Mouse (Mus musculus) stomach, embryonic 16.5 days (tissue): ENCODE measurements at regions not wholly inside any gene's neighbourhood (a gene's known extent, or its start where the extent isn't known, plus 50 kb on each side); places are given as distances from the start of the nearest gene placed in this dataset.

Experiments used
- ATAC-seq: fragments of 200-750 bp; cut with Nextera tagmentation; 2 replicates; pipeline ENCODE4 v1.8.0; 2017; ENCODE audit warnings: moderate number of reproducible peaks, moderate TSS enrichment; ENCODE audit not compliant: insufficient read depth, low FRiP score
- H3K27ac ChIP-seq: fragments of 300-500 bp; sonication (generic); 2 replicates; pipeline ENCODE4 v1.5.1; 2014; ENCODE audit warnings: low read length
- H3K27me3 ChIP-seq: fragments of 300-500 bp; sonication (generic); 2 replicates; pipeline ENCODE4 v1.6.1; 2014; ENCODE audit warnings: low read length, control low read depth, mixed read lengths; ENCODE audit not compliant: control insufficient read depth, insufficient read depth
- H3K36me3 ChIP-seq: fragments of 300-500 bp; sonication (generic); 2 replicates; pipeline ENCODE4 v1.6.1; 2014; ENCODE audit warnings: low read length; ENCODE audit not compliant: control insufficient read depth, insufficient read depth
- H3K4me1 ChIP-seq: fragments of 300-500 bp; sonication (generic); 2 replicates; pipeline ENCODE4 v1.6.1; 2014; ENCODE audit warnings: low read length, control low read depth, mixed read lengths; ENCODE audit not compliant: control insufficient read depth, insufficient read depth
- H3K4me2 ChIP-seq: fragments of 300-500 bp; sonication (generic); 2 replicates; pipeline ENCODE4 v1.6.1; 2014; ENCODE audit warnings: low read depth, low read length, mixed read lengths
- H3K4me3 ChIP-seq: fragments of 300-500 bp; sonication (generic); replicated peaks from 2 replicates; pipeline ENCODE4 v1.5.1; 2014; ENCODE audit warnings: mild to moderate bottlenecking, low read length
- H3K9ac ChIP-seq: fragments of 300-500 bp; sonication (generic); 2 replicates; pipeline ENCODE4 v1.6.1; 2014; ENCODE audit warnings: low read length
- H3K9me3 ChIP-seq: fragments of 300-500 bp; sonication (generic); replicated peaks from 2 replicates; pipeline ENCODE4 v1.6.1; 2016; ENCODE audit warnings: low read length, control low read depth; ENCODE audit not compliant: control insufficient read depth
- WGBS: fragments of 180-500 bp; shearing (Covaris S2); extraction: QIAGEN DNeasy Blood & Tissue Kit; methylation state at CpG from one replicate; pipeline ENCODE4 v1.1.7; 2014; 5-methylcytosine and 5-hydroxymethylcytosine counted together

- no peak overlapping the region for H3K4me2 ChIP-seq
- H3K27ac ChIP-seq = no peak overlapping the region
- H3K36me3 ChIP-seq = no peaks in the 10 kb centered on the region
- no peak for ATAC-seq
- WGBS = 85% methylated on average over 1 of the region's 1 CpGs
- no peaks in the 10 kb centered on the region for H3K27me3 ChIP-seq
- no peaks in the 10 kb centered on the region for H3K4me1 ChIP-seq
- H3K9me3 ChIP-seq = no peaks in the 10 kb centered on the region
- H3K4me3 ChIP-seq = no peak overlapping the region
- H3K9ac ChIP-seq = no peak overlapping the region
Measured at GRCm38 (mm10) chr4:71356714-71357113, 401.1 kb downstream of the Gm11232 start.

- Histone ChIP-seq H3K9ac (no peak overlapping the region), H3K36me3 (no peaks in the 10 kb centered on the region), H3K27me3 (no peaks in the 10 kb centered on the region), H3K4me3 (no peak overlapping the region), H3K9me3 (no peaks in the 10 kb centered on the region), H3K4me2 (no peak overlapping the region), H3K27ac (no peak overlapping the region), H3K4me1 (no peaks in the 10 kb centered on the region)
- WGBS = 70% methylated on average over 1 of the region's 1 CpGs
- ATAC-seq = peak; percentile 33; the same call in 1 of the 2 replicates
Measured at GRCm38 (mm10) chr4:71356310-71356709, 401.5 kb downstream of the Gm11232 start.

GRCm38 (mm10) chr4:71351880-71352279, 405.9 kb downstream of the Gm11232 start:
- H3K27me3 ChIP-seq = no peaks in the 10 kb centered on the region
- no peaks in the 10 kb centered on the region for H3K36me3 ChIP-seq
- H3K4me2 ChIP-seq = no peak overlapping the region
- peak; percentile 44; the same call in 1 of the 2 replicates for ATAC-seq
- 43% methylated on average over 2 of the region's 2 CpGs for WGBS
- no peak overlapping the region for H3K27ac ChIP-seq
- no peaks in the 10 kb centered on the region for H3K4me1 ChIP-seq
- no peak overlapping the region for H3K9ac ChIP-seq
- no peak overlapping the region for H3K4me3 ChIP-seq
- H3K9me3 ChIP-seq = no peaks in the 10 kb centered on the region

- Histone ChIP-seq H3K36me3 (no peaks in the 10 kb centered on the region), H3K9ac (no peak overlapping the region), H3K27me3 (no peaks in the 10 kb centered on the region), H3K4me2 (no peak overlapping the region), H3K9me3 (no peaks in the 10 kb centered on the region), H3K27ac (no peak overlapping the region), H3K4me3 (no peak overlapping the region), H3K4me1 (no peaks in the 10 kb centered on the region)
- no peak for ATAC-seq
- 96% methylated on average over 3 of the region's 3 CpGs for WGBS
Measured at GRCm38 (mm10) chr4:71343068-71343467, 414.7 kb downstream of the Gm11232 start.

GRCm38 (mm10) chr4:71338582-71338981, 419.2 kb downstream of the Gm11232 start:
- Histone ChIP-seq H3K36me3 (no peaks in the 10 kb centered on the region), H3K4me3 (no peak overlapping the region), H3K9ac (no peak overlapping the region), H3K27me3 (no peaks in the 10 kb centered on the region), H3K9me3 (no peaks in the 10 kb centered on the region), H3K4me2 (no peak overlapping the region), H3K27ac (no peak overlapping the region), H3K4me1 (no peaks in the 10 kb centered on the region)
- 50% methylated on average over 1 of the region's 1 CpGs for WGBS
- no peak for ATAC-seq

GRCm38 (mm10) chr4:71332672-71333071, 425.1 kb downstream of the Gm11232 start:
- ATAC-seq = no peak
- Histone ChIP-seq H3K9ac (no peak overlapping the region), H3K27ac (no peak overlapping the region), H3K9me3 (no peaks in the 10 kb centered on the region), H3K4me1 (no peaks in the 10 kb centered on the region), H3K27me3 (no peaks in the 10 kb centered on the region), H3K4me3 (no peak overlapping the region), H3K4me2 (no peak overlapping the region), H3K36me3 (no peaks in the 10 kb centered on the region)
- WGBS = 77% methylated on average over 3 of the region's 3 CpGs

GRCm38 (mm10) chr4:71332018-71332417, 425.7 kb downstream of the Gm11232 start:
- no peaks in the 10 kb centered on the region for H3K27me3 ChIP-seq
- H3K9ac ChIP-seq = no peak overlapping the region
- H3K36me3 ChIP-seq = no peaks in the 10 kb centered on the region
- H3K4me2 ChIP-seq = no peak overlapping the region
- no peak for ATAC-seq
- H3K9me3 ChIP-seq = no peaks in the 10 kb centered on the region
- no peaks in the 10 kb centered on the region for H3K4me1 ChIP-seq
- WGBS = 67% methylated on average over 4 of the region's 4 CpGs
- H3K27ac ChIP-seq = no peak overlapping the region
- H3K4me3 ChIP-seq = no peak overlapping the region

- H3K27ac ChIP-seq = no peak overlapping the region
- no peaks in the 10 kb centered on the region for H3K36me3 ChIP-seq
- H3K4me3 ChIP-seq = no peak overlapping the region
- no peaks in the 10 kb centered on the region for H3K4me1 ChIP-seq
- H3K9me3 ChIP-seq = no peaks in the 10 kb centered on the region
- H3K9ac ChIP-seq = no peak overlapping the region
- no peak overlapping the region for H3K4me2 ChIP-seq
- no peak for ATAC-seq
- no peaks in the 10 kb centered on the region for H3K27me3 ChIP-seq
Measured at GRCm38 (mm10) chr4:71316605-71317004, 441.2 kb downstream of the Gm11232 start.

GRCm38 (mm10) chr4:71307176-71307612, 450.6 kb downstream of the Gm11232 start:
- WGBS = 51% methylated on average over 6 of the region's 6 CpGs
- no peak overlapping the region for H3K4me2 ChIP-seq
- ATAC-seq = no peak

GRCm38 (mm10) chr4:71306690-71307089, 451.1 kb downstream of the Gm11232 start:
- no peak overlapping the region for H3K4me2 ChIP-seq
- WGBS = 56% methylated on average over 6 of the region's 6 CpGs
- no peaks in the 10 kb centered on the region for H3K9me3 ChIP-seq

More at GRCm38 (mm10) chr4:71307176-71307612, 450.6 kb downstream of the Gm11232 start:
- Histone ChIP-seq H3K4me1 (peaks cover 4% of the 10 kb centered on the region; the same call in 1 of the 2 replicates), H3K27me3 (no peaks in the 10 kb centered on the region), H3K27ac (no peak overlapping the region), H3K36me3 (no peaks in the 10 kb centered on the region), H3K9ac (no peak overlapping the region), H3K4me3 (no peak overlapping the region), H3K9me3 (no peaks in the 10 kb centered on the region)

More at GRCm38 (mm10) chr4:71306690-71307089, 451.1 kb downstream of the Gm11232 start:
- Histone ChIP-seq H3K27me3 (no peaks in the 10 kb centered on the region), H3K36me3 (no peaks in the 10 kb centered on the region), H3K9ac (no peak overlapping the region), H3K4me3 (no peak overlapping the region), H3K27ac (no peak overlapping the region), H3K4me1 (peaks cover 4% of the 10 kb centered on the region; the same call in 1 of the 2 replicates)
- peak; percentile 33; the same call in 1 of the 2 replicates for ATAC-seq
